ENCODE assay signal across 8 mouse cellular contexts in genomic region chr12:85175087-85175675, GRCm38 (mm10). TPM values are rescaled to one million over a fixed set of nuclear protein-coding genes. Genes with fewer than 3 reads are reported as not detected.
DNase-seq lines count a peak whose midpoint lies in the region; ATAC-seq and TF ChIP-seq lines count a peak whose summit lies in the region.
"Had no signal": no experiment of that assay in that cellular context is flagged by ENCODE, and none has a peak within 500 bp of the region (broad histone marks: within the 10 kb centered on the region; RNA-seq: fewer than 3 reads in every experiment).

No protein-coding gene starts in this region.

- no peak for TF ChIP-seq CTCF in small intestine, adult 2 months (IDR thresholded peaks at IDR 0.05; ENCODE audit: extremely low read depth, insufficient read length, insufficient replicate concordance, low read depth, low read length)

- H3K27ac ChIP-seq in liver, embryonic 11.5 days (ENCODE audit: low read depth, low read length) = peak overlapping the region; percentile 32; the same call in 1 of the 2 replicates
- H3K27ac ChIP-seq in forebrain, embryonic 14.5 days (ENCODE audit: low read depth, low read length) = peak overlapping the region; percentile 36; the same call in 1 of the 2 replicates
- H3K27ac ChIP-seq in limb, embryonic 10.5 days = peak overlapping the region; percentile 82
- no peak overlapping the region for H3K27ac ChIP-seq in small intestine, adult 2 months (ENCODE audit: insufficient read depth, low read depth, low read length)

- peaks cover 23% of the 10 kb centered on the region for H3K4me1 ChIP-seq in liver, embryonic 11.5 days (replicated peaks; ENCODE audit: control insufficient read depth, insufficient read depth, low read length)
- peaks cover 28% of the 10 kb centered on the region for H3K4me1 ChIP-seq in forebrain, embryonic 14.5 days (ENCODE audit: control insufficient read depth, insufficient read depth, low read length)
- peaks cover 59% of the 10 kb centered on the region for H3K4me1 ChIP-seq in limb, embryonic 10.5 days
- H3K4me1 ChIP-seq in small intestine, adult 2 months (ENCODE audit: control insufficient read depth, insufficient read depth, insufficient read length, low read length) = peaks cover 6% of the 10 kb centered on the region; the same call in 1 of the 2 replicates

- 38% methylated on average over 16 of the region's 16 CpGs for WGBS in liver, embryonic 11.5 days
- WGBS in forebrain, embryonic 14.5 days = 41% methylated on average over 16 of the region's 16 CpGs
- 23% methylated on average over 16 of the region's 16 CpGs for WGBS in limb, embryonic 10.5 days
- 55% methylated on average over 16 of the region's 16 CpGs for WGBS in small intestine, adult 2 months

- DNase-seq in liver, embryonic 11.5 days (ENCODE audit: low spot score) = no peak
- DNase-seq in liver = no peak
- no peak for DNase-seq in forebrain, embryonic 14.5 days (ENCODE audit: low spot score)
- DNase-seq in limb, embryonic 10.5 days (ENCODE audit: low spot score) = peak; percentile 53
- DNase-seq in adrenal gland, postnatal 14 days = no peak
- DNase-seq: cerebellum, adult 8-10 months had no signal

- no peak for ATAC-seq in liver, embryonic 11.5 days (replicated peaks; ENCODE audit: low FRiP score)
- ATAC-seq in forebrain, embryonic 14.5 days = peak; percentile 8; the same call in 1 of the 2 replicates
- no peak for ATAC-seq in megakaryocyte, adult 5-6 weeks (ENCODE audit: poor library complexity, severe bottlenecking)

- no peaks in the 10 kb centered on the region for H3K36me3 ChIP-seq in liver, embryonic 11.5 days (ENCODE audit: control insufficient read depth, insufficient read depth, low read length)
- no peaks in the 10 kb centered on the region; the same call in 1 of the 2 replicates for H3K36me3 ChIP-seq in forebrain, embryonic 14.5 days (ENCODE audit: control insufficient read depth, insufficient read depth, low read length)
- peaks cover 1% of the 10 kb centered on the region; the same call in 1 of the 2 replicates for H3K36me3 ChIP-seq in limb, embryonic 10.5 days
- H3K36me3 ChIP-seq in small intestine, adult 2 months (ENCODE audit: control insufficient read depth, insufficient read depth, low read length) = no peaks in the 10 kb centered on the region

- peak overlapping the region; percentile 38 for H3K4me3 ChIP-seq in liver, embryonic 11.5 days (ENCODE audit: low read depth, low read length)
- H3K4me3 ChIP-seq in forebrain, embryonic 14.5 days (ENCODE audit: low read depth, low read length) = peak overlapping the region; percentile 29; the same call in 1 of the 2 replicates
- H3K4me3 ChIP-seq in limb, embryonic 10.5 days = peak overlapping the region; percentile 47
- H3K4me3 ChIP-seq in small intestine, adult 2 months (ENCODE audit: low read depth, low read length) = peak overlapping the region; percentile 56

- peaks cover 27% of the 10 kb centered on the region for H3K27me3 ChIP-seq in liver, embryonic 11.5 days (replicated peaks; ENCODE audit: control insufficient read depth, insufficient read depth, low read length)
- no peaks in the 10 kb centered on the region for H3K27me3 ChIP-seq in forebrain, embryonic 14.5 days (replicated peaks; ENCODE audit: control insufficient read depth, insufficient read depth, low read length)
- H3K27me3 ChIP-seq in limb, embryonic 10.5 days (ENCODE audit: low read depth, poor library complexity, severe bottlenecking) = peaks cover 91% of the 10 kb centered on the region
- no peaks in the 10 kb centered on the region for H3K27me3 ChIP-seq in small intestine, adult 2 months (ENCODE audit: control insufficient read depth, insufficient read depth, low read length)

- H3K4me2 ChIP-seq in liver, embryonic 11.5 days = peak overlapping the region; percentile 66
- H3K4me2 ChIP-seq in forebrain, embryonic 14.5 days (ENCODE audit: low read length) = peak overlapping the region; percentile 58

- H3K9me3 ChIP-seq in liver, embryonic 11.5 days (ENCODE audit: control insufficient read depth, low read length) = no peaks in the 10 kb centered on the region
- H3K9me3 ChIP-seq in forebrain, embryonic 14.5 days (replicated peaks; ENCODE audit: control insufficient read depth, low read length) = no peaks in the 10 kb centered on the region
- no peaks in the 10 kb centered on the region for H3K9me3 ChIP-seq in limb, embryonic 10.5 days (replicated peaks)

- TF ChIP-seq POLR2A in small intestine, adult 2 months (IDR thresholded peaks at IDR 0.05; ENCODE audit: low read depth, low read length) = no peak

- 0 out of 2 replicates have a peak overlapping the region, but pooled peaks have one; percentile 18 for H3K9ac ChIP-seq in liver, embryonic 11.5 days (ENCODE audit: low read depth, low read length)
- H3K9ac ChIP-seq in forebrain, embryonic 14.5 days (ENCODE audit: low read length) = peak overlapping the region; percentile 49

RNA-seq across cellular contexts. Expression of gene Pgf, which starts 2.4 kb away (rescaled TPM):
- polyA plus RNA-seq in liver, embryonic 11.5 days (2014; fragmentation: Nextera tagmentation; extraction: Ambion mirVana) = 4.0 and 5.7 TPM in 2 replicates
- polyA plus RNA-seq in forebrain, embryonic 14.5 days (2014; fragmentation: Nextera tagmentation; extraction: Ambion mirVana) = 6.7 and 7.2 TPM in 2 replicates
- polyA plus RNA-seq in limb, embryonic 10.5 days (2016; fragmentation: Nextera tagmentation; extraction: Ambion mirVana) = 6.9 and 9.6 TPM in 2 replicates
- polyA plus RNA-seq in small intestine, adult 2 months (2012; rRNA removed) = 0.48 and 0.90 TPM in 2 replicates
- total RNA-seq in megakaryocyte, adult 5-6 weeks (2015) = 0.14 and 0.33 TPM in 2 replicates
- total RNA-seq in megakaryocyte, adult 5-6 weeks (2017) = 0.18 TPM in 1 of 2 replicates, not detected in the other
- total RNA-seq in adrenal gland, postnatal 14 days (2021) = 0.85 and 1.2 TPM in 2 replicates

RNA-seq across cellular contexts. Expression of gene Rps6kl1, which starts 24.1 kb away (rescaled TPM):
- 0.99 and 1.1 TPM in 2 replicates for polyA plus RNA-seq in liver, embryonic 11.5 days (2014; fragmentation: Nextera tagmentation; extraction: Ambion mirVana)
- polyA plus RNA-seq in forebrain, embryonic 14.5 days (2014; fragmentation: Nextera tagmentation; extraction: Ambion mirVana) = 11.7 and 16.6 TPM in 2 replicates
- 0.39 and 0.45 TPM in 2 replicates for polyA plus RNA-seq in limb, embryonic 10.5 days (2016; fragmentation: Nextera tagmentation; extraction: Ambion mirVana)
- polyA plus RNA-seq in small intestine, adult 2 months (2012; rRNA removed) = 0.25 and 0.68 TPM in 2 replicates
- total RNA-seq in megakaryocyte, adult 5-6 weeks (2015) = 0.04 TPM in 1 of 2 replicates, not detected in the other
- 0.15 TPM in 1 of 2 replicates, not detected in the other for total RNA-seq in megakaryocyte, adult 5-6 weeks (2017)
- 1.7 and 2.2 TPM in 2 replicates for total RNA-seq in adrenal gland, postnatal 14 days (2021)

RNA-seq across cellular contexts. Expression of gene Eif2b2, which starts 44.1 kb away (rescaled TPM):
- 75.6 and 86.5 TPM in 2 replicates for polyA plus RNA-seq in liver, embryonic 11.5 days (2014; fragmentation: Nextera tagmentation; extraction: Ambion mirVana)
- polyA plus RNA-seq in forebrain, embryonic 14.5 days (2014; fragmentation: Nextera tagmentation; extraction: Ambion mirVana) = 95.5 and 102 TPM in 2 replicates
- polyA plus RNA-seq in limb, embryonic 10.5 days (2016; fragmentation: Nextera tagmentation; extraction: Ambion mirVana) = 126 and 133 TPM in 2 replicates
- 58.8 and 103 TPM in 2 replicates for polyA plus RNA-seq in small intestine, adult 2 months (2012; rRNA removed)
- total RNA-seq in megakaryocyte, adult 5-6 weeks (2015) = 26.4 and 33.8 TPM in 2 replicates
- 43.8 and 68.9 TPM in 2 replicates for total RNA-seq in megakaryocyte, adult 5-6 weeks (2017)
- total RNA-seq in adrenal gland, postnatal 14 days (2021) = 69.7 and 79.3 TPM in 2 replicates
